Mouse (Mus musculus): ENCODE data around the gene Hoxd9. TPM values are rescaled to one million over a fixed set of nuclear protein-coding genes. Genes with fewer than 3 reads are reported as not detected.

Hoxd9 gene
- polyA plus RNA-seq, 1 experiment, result not detected

- H3K36me3 ChIP-seq (ENCODE audit: control insufficient read depth), result no peaks in the 10 kb centered on the region
- peaks cover 98% of the 10 kb centered on the region for H3K27me3 ChIP-seq (ENCODE audit: control insufficient read depth)
- no peaks in the 10 kb centered on the region; the same call in 1 of the 2 replicates for H3K9me3 ChIP-seq (ENCODE audit: control insufficient read depth, low read length)
- H3K4me3 ChIP-seq (replicated peaks), result no peak overlapping the region
- TF ChIP-seq GATA1 (IDR thresholded peaks at IDR 0.05; ENCODE audit: low read length) (no peak), TAL1 (IDR thresholded peaks at IDR 0.05; ENCODE audit: low read length) (no peak)
- H3K4me1 ChIP-seq (ENCODE audit: control insufficient read depth), result no peaks in the 10 kb centered on the region
Measured at GRCm38 (mm10) chr2:74747006-74747405, 49.5 kb downstream of the Hoxd9 start.

GRCm38 (mm10) chr2:74747661-74748141 is 50.2 kb downstream of the Hoxd9 start:
- H3K9me3 ChIP-seq (ENCODE audit: control insufficient read depth, low read length), result no peaks in the 10 kb centered on the region; the same call in 1 of the 2 replicates
- H3K4me3 ChIP-seq (replicated peaks), result no peak overlapping the region
- H3K27me3 ChIP-seq (ENCODE audit: control insufficient read depth), result peaks cover 98% of the 10 kb centered on the region
- TF ChIP-seq TAL1 (IDR thresholded peaks at IDR 0.05; ENCODE audit: low read length) (no peak), GATA1 (IDR thresholded peaks at IDR 0.05; ENCODE audit: low read length) (no peak)
- H3K4me1 ChIP-seq (ENCODE audit: control insufficient read depth), result no peaks in the 10 kb centered on the region
- no peaks in the 10 kb centered on the region for H3K36me3 ChIP-seq (ENCODE audit: control insufficient read depth)

- Histone ChIP-seq H3K9me3 (ENCODE audit: control insufficient read depth, low read length) (no peaks in the 10 kb centered on the region; the same call in 1 of the 2 replicates), H3K27me3 (ENCODE audit: control insufficient read depth) (peaks cover 100% of the 10 kb centered on the region), H3K36me3 (ENCODE audit: control insufficient read depth) (no peaks in the 10 kb centered on the region), H3K4me1 (ENCODE audit: control insufficient read depth) (no peaks in the 10 kb centered on the region), H3K4me3 (replicated peaks) (no peak overlapping the region)
- TF ChIP-seq TAL1 (IDR thresholded peaks at IDR 0.05; ENCODE audit: low read length) (no peak), GATA1 (IDR thresholded peaks at IDR 0.05; ENCODE audit: low read length) (no peak)
Measured at GRCm38 (mm10) chr2:74748436-74748995, 51.0 kb downstream of the Hoxd9 start.

- Histone ChIP-seq H3K27me3 (ENCODE audit: control insufficient read depth) (peaks cover 100% of the 10 kb centered on the region), H3K36me3 (ENCODE audit: control insufficient read depth) (no peaks in the 10 kb centered on the region), H3K9me3 (ENCODE audit: control insufficient read depth, low read length) (no peaks in the 10 kb centered on the region; the same call in 1 of the 2 replicates), H3K4me3 (replicated peaks) (no peak overlapping the region), H3K4me1 (ENCODE audit: control insufficient read depth) (no peaks in the 10 kb centered on the region)
- TF ChIP-seq TAL1 (IDR thresholded peaks at IDR 0.05; ENCODE audit: low read length), result no peak
- no peak for TF ChIP-seq GATA1 (IDR thresholded peaks at IDR 0.05; ENCODE audit: low read length)
Measured at GRCm38 (mm10) chr2:74749337-74750121, 52.0 kb downstream of the Hoxd9 start.

Other genes with a start within 250 kb of the Hoxd9 start
- 1.7 and 2.0 TPM in 2 replicates for gene Lnpk, start 118.3 kb upstream of the Hoxd9 start, polyA plus RNA-seq (2012)
- gene Evx2, start 38.2 kb upstream of the Hoxd9 start, polyA plus RNA-seq (2012), result not detected in 2 replicates
- not detected in 2 replicates for gene Hoxd13, start 29.4 kb upstream of the Hoxd9 start, polyA plus RNA-seq (2012)
- not detected in 2 replicates for gene Hoxd12, start 22.7 kb upstream of the Hoxd9 start, polyA plus RNA-seq (2012)
- not detected in 2 replicates for gene Hoxd11, start 18.2 kb upstream of the Hoxd9 start, polyA plus RNA-seq (2012)
- gene Hoxd10, start 5.8 kb upstream of the Hoxd9 start, polyA plus RNA-seq (2012), result not detected in 2 replicates
- not detected in 2 replicates for gene Hoxd8, start 6.9 kb downstream of the Hoxd9 start, polyA plus RNA-seq (2012)
- not detected in 2 replicates for gene Hoxd3, start 14.2 kb downstream of the Hoxd9 start, polyA plus RNA-seq (2012)
- gene Hoxd4, start 14.2 kb downstream of the Hoxd9 start, polyA plus RNA-seq (2012), result 0.06 TPM in 1 of 2 replicates, not detected in the other
- not detected in 2 replicates for gene Gm28230, start 29.0 kb downstream of the Hoxd9 start, polyA plus RNA-seq (2012)
- gene Hoxd1, start 65.3 kb downstream of the Hoxd9 start, polyA plus RNA-seq (2012), result not detected in 2 replicates
- gene Mtx2, start 128.1 kb downstream of the Hoxd9 start, polyA plus RNA-seq (2012), result 5.5 and 6.0 TPM in 2 replicates